Mouse (Mus musculus) retina, embryonic 14.5 days (tissue): ENCODE data around the gene Ang.

ENCODE experiments used
- DNase-seq: peaks from one replicate; pipeline ENCODE4 v3.0.0-alpha.2; 2015; ENCODE audit warnings: low spot score

The Ang gene

GRCm38 (mm10) chr14:51090921-51091900 is at the start of gene Ang, which contains the start of gene Rnase4:
Ang (plus strand) TSS chr14:51091150.
Rnase4 (plus strand) TSS chr14:51091077.
- DNase-seq = peak; percentile 54

GRCm38 (mm10) chr14:51041769-51042168 is 49.2 kb upstream of the Ang start, which contains the start of gene Rnase9:
Rnase9 (minus strand) TSS chr14:51041869.
- no peak for DNase-seq

DNA sequence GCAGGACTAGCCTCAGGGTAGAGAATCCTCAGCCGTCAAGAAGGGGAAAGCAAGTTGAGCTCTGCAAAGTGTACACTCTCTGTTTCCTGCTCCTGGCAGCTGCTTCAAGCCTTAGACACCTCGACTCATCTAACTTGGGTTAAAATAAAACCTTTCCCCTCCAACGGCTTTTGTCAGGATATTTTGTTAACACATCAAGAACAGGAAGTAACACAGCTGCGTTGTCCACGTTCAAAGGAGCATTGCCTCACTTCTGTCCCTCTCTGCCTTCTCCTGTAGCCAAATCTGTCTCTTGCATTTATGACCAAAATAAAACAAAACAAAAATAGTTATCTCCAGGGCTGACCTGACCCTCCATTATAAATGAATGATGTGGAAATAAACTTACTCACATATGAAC is 43.1 kb upstream of the Ang start:
- DNase-seq = no peak

GRCm38 (mm10) chr14:51050063-51050462 is 40.9 kb upstream of the Ang start, which contains the start of gene Rnase11:
Rnase11 (minus strand) TSS chr14:51050163.
- no peak for DNase-seq

GRCm38 (mm10) chr14:51051941-51052340 is 39.0 kb upstream of the Ang start:
- DNase-seq = no peak

DNA sequence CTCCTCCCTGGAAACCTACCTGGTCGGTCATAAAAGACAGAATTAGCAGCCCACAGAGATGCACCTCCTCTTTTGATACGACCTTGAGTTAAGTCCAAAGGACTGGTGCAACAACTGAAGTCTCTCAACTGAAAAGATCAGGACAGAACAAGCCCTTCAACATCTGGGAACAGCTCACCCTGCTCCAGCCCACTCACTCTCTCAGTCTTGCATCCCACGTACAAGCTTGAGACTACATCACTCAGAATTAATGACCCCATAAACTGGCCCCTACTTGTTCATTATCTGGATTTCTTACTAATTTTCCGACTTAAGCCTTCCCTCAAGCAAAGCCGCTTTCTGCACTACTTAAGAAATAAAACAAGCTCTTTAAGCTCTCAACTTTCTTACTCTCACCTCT is 37.8 kb upstream of the Ang start:
- DNase-seq = no peak

GRCm38 (mm10) chr14:51054243-51055237 is 36.4 kb upstream of the Ang start:
- peak; percentile 62 for DNase-seq

DNA sequence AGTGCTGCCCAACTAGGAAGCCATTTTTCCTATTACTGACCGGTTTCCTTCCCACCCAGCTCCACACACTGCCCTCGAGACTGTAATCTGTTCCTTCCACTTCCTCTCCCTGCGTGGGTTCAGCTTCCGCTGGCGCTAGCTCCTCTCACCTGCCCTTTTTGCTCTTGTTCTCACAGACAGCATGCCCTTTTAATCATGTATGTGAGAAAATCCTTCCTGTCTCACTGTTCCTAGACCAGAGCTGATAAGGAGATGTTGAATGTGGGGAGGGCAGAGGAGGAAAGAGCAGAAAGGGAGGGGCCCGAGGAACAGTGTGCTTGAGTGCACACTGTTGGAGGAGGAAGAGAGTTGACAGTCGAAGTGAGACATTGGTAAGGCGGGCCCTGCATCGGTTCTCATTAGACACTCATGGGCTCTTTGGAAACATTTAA is 33.5 kb upstream of the Ang start, which contains the start of gene Rnase12:
Gene Rnase12, minus strand, starts transcription at position 261 of the 431 bp plus-strand sequence.
- no peak for DNase-seq

GRCm38 (mm10) chr14:51060761-51061160 is 30.2 kb upstream of the Ang start:
- DNase-seq = no peak

GRCm38 (mm10) chr14:51068956-51069355 is 22.0 kb upstream of the Ang start:
- no peak for DNase-seq

GRCm38 (mm10) chr14:51069617-51070016 is 21.3 kb upstream of the Ang start:
- peak; percentile 53 for DNase-seq

- DNase-seq = no peak
Observed at GRCm38 (mm10) chr14:51074335-51074734, 16.6 kb upstream of the Ang start, which contains the start of gene Olfr750. Olfr750 (minus strand) TSS chr14:51074435.

GRCm38 (mm10) chr14:51079180-51079579 is 11.8 kb upstream of the Ang start:
- DNase-seq = no peak

- no peak for DNase-seq
Observed at GRCm38 (mm10) chr14:51081035-51081434, 9.9 kb upstream of the Ang start.

DNA sequence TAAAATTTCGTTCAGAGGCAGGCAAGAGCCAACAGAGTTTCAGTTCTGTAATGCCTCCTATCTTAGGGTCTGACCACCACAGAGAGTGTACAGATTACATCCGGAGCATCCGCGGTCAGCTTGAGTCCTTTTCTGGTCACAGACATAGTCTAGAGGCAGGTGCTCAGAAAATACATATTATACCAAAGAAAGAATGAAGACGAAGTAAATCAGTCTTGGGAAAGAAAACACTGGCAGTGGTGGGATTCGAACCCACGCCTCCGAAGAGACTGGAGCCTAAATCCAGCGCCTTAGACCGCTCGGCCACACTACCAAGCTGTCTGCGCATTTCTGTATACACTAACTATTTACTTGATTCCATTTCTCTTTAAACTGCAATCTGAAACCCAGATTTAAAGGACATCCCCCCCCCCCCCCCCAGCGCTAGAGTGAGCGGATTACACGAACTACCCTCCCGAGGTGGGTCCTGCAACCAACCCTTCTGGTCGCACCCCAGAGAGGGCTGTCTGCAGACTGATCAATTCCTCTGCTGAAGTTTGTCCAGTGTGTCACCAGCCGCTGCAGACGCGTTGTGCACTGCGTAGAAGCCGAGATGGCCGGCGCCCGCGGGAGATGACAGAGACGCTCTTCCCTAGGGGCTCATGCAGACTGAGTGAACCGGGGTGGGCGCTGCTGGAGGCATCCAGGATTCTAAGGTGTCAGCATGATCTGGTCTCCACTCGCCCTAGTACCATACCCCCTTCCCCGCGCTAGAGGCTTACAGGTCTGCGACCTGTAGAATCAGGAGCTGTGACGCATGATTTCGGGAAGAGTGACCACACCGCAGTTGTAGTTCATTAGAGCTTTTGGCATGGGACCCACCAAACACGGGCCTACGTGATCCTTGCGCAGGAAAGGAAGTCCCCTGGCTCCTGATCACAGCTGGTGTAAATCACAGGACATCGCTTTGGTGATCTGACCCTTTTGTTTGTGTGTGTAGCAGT is 8.1 kb upstream of the Ang start:
- peak; percentile 88 for DNase-seq

DNA sequence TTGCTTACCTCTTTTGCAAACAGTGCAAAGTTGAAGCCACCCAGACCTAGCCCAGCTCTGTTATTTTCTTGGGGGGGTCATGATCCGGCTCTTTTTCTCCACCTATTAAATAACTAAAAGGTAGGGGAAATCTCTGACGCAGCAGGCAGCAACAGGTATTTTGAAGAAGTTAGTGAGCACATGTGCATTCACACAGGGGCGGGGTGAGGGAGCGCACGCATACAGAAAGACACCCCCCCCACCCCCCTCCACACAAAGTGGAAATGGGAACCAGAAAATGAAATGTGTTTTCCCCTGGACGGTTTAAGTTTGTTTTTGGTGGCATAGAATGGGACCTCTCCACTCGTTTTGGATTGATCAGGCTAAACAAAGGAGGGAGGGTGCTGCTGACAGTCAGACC is 7.1 kb upstream of the Ang start:
- no peak for DNase-seq

GRCm38 (mm10) chr14:51085086-51085485 is 5.9 kb upstream of the Ang start:
- DNase-seq = no peak

DNA sequence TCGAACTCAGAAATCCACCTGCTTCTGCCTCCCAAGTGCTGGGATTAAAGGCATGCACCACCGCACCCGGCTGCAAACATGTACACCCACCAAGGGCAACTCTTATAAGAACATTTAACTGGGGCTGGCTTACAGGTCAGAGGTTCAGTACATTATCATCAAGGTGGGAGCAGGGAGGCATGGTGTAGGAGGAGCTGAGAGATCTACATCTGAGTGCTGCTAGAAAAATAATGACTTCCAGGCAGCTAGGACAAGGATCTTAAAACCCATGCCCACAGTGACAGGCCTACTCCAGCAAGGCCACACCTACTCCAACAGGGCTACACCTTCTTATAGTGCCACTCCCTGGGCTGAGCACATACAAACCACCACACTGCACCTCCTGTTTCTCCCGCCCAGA is 5.0 kb upstream of the Ang start:
- DNase-seq = no peak

GRCm38 (mm10) chr14:51087762-51088161 is 3.2 kb upstream of the Ang start:
- no peak for DNase-seq

- DNase-seq = peak; percentile 86
Observed at GRCm38 (mm10) chr14:51088166-51088969, 2.6 kb upstream of the Ang start.
